Mouse (Mus musculus) neural tube, embryonic 10.5 days (tissue): ENCODE results near the gene Cav1.

ENCODE experiments used
- DNase-seq: peaks from one replicate; pipeline ENCODE4 v3.0.0-alpha.2; 2017; ENCODE audit warnings: low spot score; ENCODE audit errors: extremely low spot score

Gene Cav1

GRCm38 (mm10) chr6:17305954-17306601, at the start of gene Cav1:
TSS of gene Cav1 (plus strand) at chr6:17306335.
- DNase-seq: peak; percentile 71

GRCm38 (mm10) chr6:17258142-17258541, 48.0 kb upstream of the Cav1 start:
- no peak for DNase-seq

- DNase-seq: no peak
Observed at GRCm38 (mm10) chr6:17258911-17259310, 47.2 kb upstream of the Cav1 start.

- DNase-seq: no peak
Observed at GRCm38 (mm10) chr6:17262786-17263185, 43.3 kb upstream of the Cav1 start.

GRCm38 (mm10) chr6:17265043-17265442, 41.1 kb upstream of the Cav1 start:
- DNase-seq: no peak

- no peak for DNase-seq
Observed at GRCm38 (mm10) chr6:17266466-17266865, 39.7 kb upstream of the Cav1 start.

- no peak for DNase-seq
Observed at GRCm38 (mm10) chr6:17278366-17278765, 27.8 kb upstream of the Cav1 start.

- DNase-seq: peak; percentile 73
Observed at GRCm38 (mm10) chr6:17280939-17281756, 25.0 kb upstream of the Cav1 start, which contains the start of gene Cav2. TSS of gene Cav2 (plus strand) at chr6:17281185.

- no peak for DNase-seq
Observed at GRCm38 (mm10) chr6:17281757-17282092, 24.4 kb upstream of the Cav1 start.

GRCm38 (mm10) chr6:17282159-17282558, 24.0 kb upstream of the Cav1 start:
- peak; percentile 17 for DNase-seq

GRCm38 (mm10) chr6:17283834-17284233, 22.3 kb upstream of the Cav1 start:
- no peak for DNase-seq

- DNase-seq: no peak
Observed at GRCm38 (mm10) chr6:17286381-17286780, 19.8 kb upstream of the Cav1 start.

- DNase-seq: no peak
Observed at GRCm38 (mm10) chr6:17295116-17295515, 11.0 kb upstream of the Cav1 start.

- no peak for DNase-seq
Observed at GRCm38 (mm10) chr6:17306602-17307325, 629 bp downstream of the Cav1 start.

- peak; percentile 70 for DNase-seq
Observed at GRCm38 (mm10) chr6:17307461-17308115, 1.5 kb downstream of the Cav1 start.

GRCm38 (mm10) chr6:17308661-17309060, 2.5 kb downstream of the Cav1 start:
- no peak for DNase-seq

- DNase-seq: no peak
Observed at GRCm38 (mm10) chr6:17309260-17309659, 3.1 kb downstream of the Cav1 start.

- DNase-seq: no peak
Observed at GRCm38 (mm10) chr6:17314241-17314640, 8.1 kb downstream of the Cav1 start.

GRCm38 (mm10) chr6:17314659-17315616, 8.8 kb downstream of the Cav1 start:
- DNase-seq: no peak
